Mouse (Mus musculus) testis, adult 2 months (tissue): ENCODE measurements at regions not wholly inside any gene's neighbourhood (a gene's known extent, or its start where the extent isn't known, plus 50 kb on each side); places are given as distances from the start of the nearest gene placed in this dataset.

ENCODE experiments used
- CTCF ChIP-seq: fragments of 200-500 bp; IDR thresholded peaks from 2 replicates; pipeline ENCODE4 v1.5.1; 2012; ENCODE audit warnings: low read depth, mild to moderate bottlenecking, inconsistent platforms, low read length, moderate library complexity; ENCODE audit not compliant: control insufficient read depth, insufficient read depth, insufficient replicate concordance
- POLR2A ChIP-seq: fragments of 200-500 bp; IDR thresholded peaks from 2 replicates; pipeline ENCODE4 v1.6.1; 2012; ENCODE audit warnings: low read depth, mild to moderate bottlenecking, inconsistent platforms, low read length, moderate library complexity; ENCODE audit not compliant: control insufficient read depth

- TF ChIP-seq CTCF: no peak; the same call in 1 of the 2 replicates
- TF ChIP-seq POLR2A: no peak
Measured at GRCm38 (mm10) chr17:83973461-83974350, 125.9 kb upstream of the Haao start.
